Mouse (Mus musculus): Measurements from ENCODE around the gene Usp29. TPM values are rescaled to one million over a fixed set of nuclear protein-coding genes. Genes with fewer than 3 reads are reported as not detected.
A peak's percentile ranks its signal among the peaks of the same experiment; 100 is the strongest.

Usp29 gene
- polyA plus RNA-seq, 1 experiment from 2014 or later = 11.3 TPM

- H3K4me1 ChIP-seq = no peaks in the 10 kb centered on the region
- no peak for ATAC-seq (ENCODE audit: insufficient number of reproducible peaks, insufficient read depth, low FRiP score, low TSS enrichment, low read depth)
- H3K4me2 ChIP-seq = peak overlapping the region; percentile 58
- peak overlapping the region; percentile 76 for H3K9ac ChIP-seq
- H3K27me3 ChIP-seq = no peaks in the 10 kb centered on the region
- H3K36me3 ChIP-seq = peaks cover 12% of the 10 kb centered on the region; the same call in 1 of the 2 replicates
- peak overlapping the region; percentile 62 for H3K4me3 ChIP-seq
- 46% methylated on average over 15 of the region's 15 CpGs for WGBS
- peak overlapping the region; percentile 77 for H3K27ac ChIP-seq
- peaks cover 44% of the 10 kb centered on the region for H3K9me3 ChIP-seq
These were observed 423 bp downstream of the Usp29 start for GRCm38 (mm10) chr7:6730801-6731200.

GRCm38 (mm10) chr7:6731373-6731772 lies 995 bp downstream of the Usp29 start:
- no peaks in the 10 kb centered on the region for H3K27me3 ChIP-seq
- no peak for ATAC-seq (ENCODE audit: insufficient number of reproducible peaks, insufficient read depth, low FRiP score, low TSS enrichment, low read depth)
- WGBS = 47% methylated on average over 3 of the region's 3 CpGs
- no peaks in the 10 kb centered on the region for H3K4me1 ChIP-seq
- peak overlapping the region; percentile 76 for H3K9ac ChIP-seq
- 0 out of 2 replicates have a peak, but pooled peaks cover 7% of the 10 kb centered on the region for H3K36me3 ChIP-seq
- no peak overlapping the region; the same call in 1 of the 2 replicates for H3K27ac ChIP-seq
- peaks cover 44% of the 10 kb centered on the region for H3K9me3 ChIP-seq
- H3K4me2 ChIP-seq = peak overlapping the region; percentile 58
- peak overlapping the region; percentile 62 for H3K4me3 ChIP-seq

DNA sequence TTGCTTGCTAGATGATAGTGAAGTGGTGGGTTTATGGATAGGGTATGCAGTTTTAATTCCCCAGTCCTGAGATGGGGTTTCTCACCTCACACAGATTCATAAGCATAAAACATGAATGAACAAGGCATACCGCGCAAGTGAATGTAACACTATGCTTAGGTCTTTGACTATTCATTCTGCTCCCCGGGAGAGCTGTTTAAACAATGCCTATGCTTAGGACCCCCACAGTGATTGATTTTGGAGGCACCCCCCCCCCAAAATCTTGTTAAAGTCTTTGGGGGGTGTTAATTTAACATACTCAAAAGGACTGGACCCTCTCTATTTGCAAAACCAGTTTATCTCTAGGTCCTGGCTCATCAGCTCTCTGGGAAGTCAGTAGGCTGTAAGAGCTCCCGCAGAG lies 1.6 kb downstream of the Usp29 start:
- Histone ChIP-seq H3K4me1 (no peaks in the 10 kb centered on the region), H3K4me3 (peak overlapping the region; percentile 62), H3K27me3 (no peaks in the 10 kb centered on the region), H3K36me3 (0 out of 2 replicates have a peak, but pooled peaks cover 7% of the 10 kb centered on the region), H3K9me3 (peaks cover 44% of the 10 kb centered on the region), H3K9ac (peak overlapping the region; percentile 76), H3K4me2 (peak overlapping the region; percentile 58), H3K27ac (peak overlapping the region; percentile 33; the same call in 1 of the 2 replicates)
- 38% methylated on average over 4 of the region's 4 CpGs for WGBS
- ATAC-seq (ENCODE audit: insufficient number of reproducible peaks, insufficient read depth, low FRiP score, low TSS enrichment, low read depth) = no peak

- Histone ChIP-seq H3K4me3 (no peak overlapping the region), H3K27ac (no peak overlapping the region), H3K9ac (no peak overlapping the region), H3K9me3 (peaks cover 5% of the 10 kb centered on the region; the same call in 1 of the 2 replicates), H3K4me1 (no peaks in the 10 kb centered on the region), H3K4me2 (no peak overlapping the region), H3K27me3 (no peaks in the 10 kb centered on the region), H3K36me3 (0 out of 2 replicates have a peak, but pooled peaks cover under 1% of the 10 kb centered on the region)
- WGBS = 39% methylated on average over 1 of the region's 1 CpGs
- no peak for ATAC-seq (ENCODE audit: insufficient number of reproducible peaks, insufficient read depth, low FRiP score, low TSS enrichment, low read depth)
These were observed 5.7 kb downstream of the Usp29 start for GRCm38 (mm10) chr7:6736060-6736459.

- no peaks in the 10 kb centered on the region for H3K4me1 ChIP-seq
- H3K9me3 ChIP-seq = peaks cover 3% of the 10 kb centered on the region; the same call in 1 of the 2 replicates
- 53% methylated on average over 10 of the region's 10 CpGs for WGBS
- no peak overlapping the region for H3K4me2 ChIP-seq
- H3K27me3 ChIP-seq = no peaks in the 10 kb centered on the region
- H3K27ac ChIP-seq = peak overlapping the region; percentile 69
- H3K4me3 ChIP-seq = no peak overlapping the region
- H3K9ac ChIP-seq = no peak overlapping the region
- H3K36me3 ChIP-seq = peaks cover 3% of the 10 kb centered on the region; the same call in 1 of the 2 replicates
- ATAC-seq (ENCODE audit: insufficient number of reproducible peaks, insufficient read depth, low FRiP score, low TSS enrichment, low read depth) = no peak
These were observed 14.0 kb downstream of the Usp29 start for GRCm38 (mm10) chr7:6744281-6744904.

- peaks cover 10% of the 10 kb centered on the region for H3K4me1 ChIP-seq
- no peak for ATAC-seq (ENCODE audit: insufficient number of reproducible peaks, insufficient read depth, low FRiP score, low TSS enrichment, low read depth)
- no peak overlapping the region for H3K27ac ChIP-seq
- H3K9me3 ChIP-seq = no peaks in the 10 kb centered on the region
- 56% methylated on average over 7 of the region's 7 CpGs for WGBS
- H3K36me3 ChIP-seq = no peaks in the 10 kb centered on the region
- no peaks in the 10 kb centered on the region for H3K27me3 ChIP-seq
- no peak overlapping the region for H3K9ac ChIP-seq
- no peak overlapping the region for H3K4me2 ChIP-seq
- no peak overlapping the region for H3K4me3 ChIP-seq
These were observed 18.8 kb downstream of the Usp29 start for GRCm38 (mm10) chr7:6749196-6749595.

- Histone ChIP-seq H3K4me1 (peaks cover 10% of the 10 kb centered on the region), H3K9ac (no peak overlapping the region), H3K4me3 (no peak overlapping the region), H3K4me2 (no peak overlapping the region), H3K27me3 (no peaks in the 10 kb centered on the region), H3K27ac (0 out of 2 replicates have a peak overlapping the region, but pooled peaks have one; percentile 33), H3K9me3 (no peaks in the 10 kb centered on the region), H3K36me3 (no peaks in the 10 kb centered on the region)
- ATAC-seq (ENCODE audit: insufficient number of reproducible peaks, insufficient read depth, low FRiP score, low TSS enrichment, low read depth) = no peak
- WGBS = 21% methylated on average over 4 of the region's 4 CpGs
These were observed 23.1 kb downstream of the Usp29 start for GRCm38 (mm10) chr7:6753440-6753839.

DNA sequence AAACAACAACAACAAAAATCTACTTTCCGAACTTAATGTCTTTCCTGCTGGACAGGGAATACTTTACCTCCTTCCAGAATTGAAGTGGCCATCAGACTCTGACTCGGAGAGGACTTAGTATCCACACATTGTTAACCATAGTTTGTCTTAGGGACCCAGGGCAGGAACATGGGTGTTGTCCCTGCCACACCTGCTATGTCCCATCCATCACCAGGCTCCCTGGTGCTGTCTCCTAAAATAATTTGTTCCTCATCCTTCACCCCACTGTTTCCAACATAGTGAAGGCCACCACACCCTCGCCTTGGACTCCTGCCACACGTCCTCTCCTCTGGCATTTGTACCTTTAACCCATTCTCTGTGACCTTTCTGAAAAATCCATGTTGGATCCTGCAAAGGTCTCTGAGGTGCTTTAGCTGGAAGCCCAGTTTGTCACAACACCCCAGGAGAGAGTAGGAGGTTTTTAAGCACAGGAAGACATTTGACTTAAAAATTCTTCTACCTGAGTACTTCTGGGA lies 26.5 kb downstream of the Usp29 start:
- Histone ChIP-seq H3K27ac (no peak overlapping the region), H3K4me2 (no peak overlapping the region), H3K9ac (no peak overlapping the region), H3K27me3 (no peaks in the 10 kb centered on the region), H3K36me3 (no peaks in the 10 kb centered on the region), H3K4me3 (no peak overlapping the region), H3K9me3 (no peaks in the 10 kb centered on the region), H3K4me1 (peaks cover 10% of the 10 kb centered on the region)
- ATAC-seq (ENCODE audit: insufficient number of reproducible peaks, insufficient read depth, low FRiP score, low TSS enrichment, low read depth) = no peak
- WGBS = 77% methylated on average over 4 of the region's 4 CpGs

DNA sequence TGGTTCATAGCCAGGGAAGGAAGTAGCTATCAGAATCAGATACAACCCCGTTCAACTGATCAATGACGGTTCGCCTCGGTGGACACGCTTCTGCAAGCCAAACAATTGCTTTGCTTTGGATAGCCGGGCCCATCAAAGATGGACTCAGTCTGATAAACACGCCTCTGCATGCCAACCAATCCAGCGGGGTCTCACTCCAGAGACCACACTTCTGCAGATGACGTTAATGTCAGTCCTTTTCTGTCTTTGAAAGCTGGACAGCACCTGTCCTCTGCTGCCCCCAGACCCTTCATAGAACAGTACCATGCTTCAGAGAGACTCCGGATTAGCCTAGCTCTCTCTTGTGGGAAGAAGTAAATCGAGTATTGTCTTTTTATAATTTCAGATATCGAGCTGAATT lies 29.3 kb downstream of the Usp29 start:
- Histone ChIP-seq H3K4me2 (no peak overlapping the region), H3K27me3 (no peaks in the 10 kb centered on the region), H3K9ac (no peak overlapping the region), H3K36me3 (no peaks in the 10 kb centered on the region), H3K9me3 (no peaks in the 10 kb centered on the region), H3K4me3 (no peak overlapping the region), H3K4me1 (no peaks in the 10 kb centered on the region), H3K27ac (no peak overlapping the region)
- WGBS = 68% methylated on average over 12 of the region's 12 CpGs
- no peak for ATAC-seq (ENCODE audit: insufficient number of reproducible peaks, insufficient read depth, low FRiP score, low TSS enrichment, low read depth)

DNA sequence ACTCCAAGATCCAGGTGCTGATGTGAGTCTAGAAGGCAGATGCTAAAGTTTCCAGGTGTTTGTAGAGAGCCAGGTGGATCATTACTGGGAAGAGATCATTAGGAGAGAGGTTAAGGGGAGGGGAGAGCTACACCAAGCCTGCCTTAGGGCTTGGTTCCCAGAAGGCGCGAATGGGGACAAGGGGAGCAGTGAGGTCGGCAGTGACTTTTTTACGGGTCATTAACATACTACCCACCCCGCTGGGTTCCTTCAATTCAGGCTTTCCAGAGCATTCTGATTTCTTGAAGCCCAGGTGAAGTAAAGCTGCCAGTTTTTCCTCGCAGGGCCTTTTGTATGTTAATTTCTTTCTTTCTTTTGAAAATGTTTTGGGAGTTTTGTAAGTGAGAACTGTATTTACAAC lies 29.8 kb downstream of the Usp29 start:
- Histone ChIP-seq H3K36me3 (no peaks in the 10 kb centered on the region), H3K4me1 (peaks cover under 1% of the 10 kb centered on the region), H3K4me2 (no peak overlapping the region), H3K9me3 (no peaks in the 10 kb centered on the region), H3K4me3 (no peak overlapping the region), H3K27me3 (no peaks in the 10 kb centered on the region), H3K27ac (no peak overlapping the region), H3K9ac (no peak overlapping the region)
- 33% methylated on average over 6 of the region's 6 CpGs for WGBS
- ATAC-seq (ENCODE audit: insufficient number of reproducible peaks, insufficient read depth, low FRiP score, low TSS enrichment, low read depth) = no peak

GRCm38 (mm10) chr7:6765240-6765639 lies 34.9 kb downstream of the Usp29 start:
- Histone ChIP-seq H3K27me3 (no peaks in the 10 kb centered on the region), H3K36me3 (no peaks in the 10 kb centered on the region; the same call in 1 of the 2 replicates), H3K9me3 (no peaks in the 10 kb centered on the region), H3K4me2 (no peak overlapping the region), H3K27ac (no peak overlapping the region), H3K9ac (no peak overlapping the region), H3K4me3 (no peak overlapping the region), H3K4me1 (peaks cover 7% of the 10 kb centered on the region)
- 21% methylated on average over 5 of the region's 5 CpGs for WGBS
- ATAC-seq (ENCODE audit: insufficient number of reproducible peaks, insufficient read depth, low FRiP score, low TSS enrichment, low read depth) = 0 out of 2 replicates have a peak, but pooled peaks have one; percentile 50

GRCm38 (mm10) chr7:6770286-6770685 lies 39.9 kb downstream of the Usp29 start:
- H3K27ac ChIP-seq = peak overlapping the region; percentile 80
- H3K9ac ChIP-seq = peak overlapping the region; percentile 36; the same call in 1 of the 2 replicates
- peaks cover 12% of the 10 kb centered on the region for H3K4me1 ChIP-seq
- no peaks in the 10 kb centered on the region for H3K27me3 ChIP-seq
- H3K4me2 ChIP-seq = peak overlapping the region; percentile 49
- H3K4me3 ChIP-seq = no peak overlapping the region
- H3K36me3 ChIP-seq = no peaks in the 10 kb centered on the region; the same call in 1 of the 2 replicates
- peak; percentile 52; the same call in 1 of the 2 replicates for ATAC-seq (ENCODE audit: insufficient number of reproducible peaks, insufficient read depth, low FRiP score, low TSS enrichment, low read depth)
- WGBS = 3% methylated on average over 8 of the region's 8 CpGs
- no peaks in the 10 kb centered on the region for H3K9me3 ChIP-seq
